Mouse (Mus musculus) frontal cortex, adult 2 months (tissue): Measurements from ENCODE around the gene Pdcd1lg2. TPM values are rescaled to one million over a fixed set of nuclear protein-coding genes. Genes with fewer than 3 reads are reported as not detected.

Experiments
- polyA plus RNA-seq: library from polyadenylated mRNA; depleted of rRNA; stranded (reverse); fragments of >200 nt; gene quantifications from 2 replicates; pipeline ENCODE4 v1.2.3, GENCODE M21; 2012; rRNA removed

Gene Pdcd1lg2
- polyA plus RNA-seq, 1 experiment = 0.10 TPM

Other genes starting within 250 kb of the Pdcd1lg2 start
- 25.2 and 26.6 TPM in 2 replicates for gene Jak2, start 159.1 kb upstream of the Pdcd1lg2 start, polyA plus RNA-seq
- 0.82 and 0.94 TPM in 2 replicates for gene Insl6, start 85.6 kb upstream of the Pdcd1lg2 start, polyA plus RNA-seq
- gene Rln1, start 76.2 kb upstream of the Pdcd1lg2 start, polyA plus RNA-seq = 0.80 and 1.3 TPM in 2 replicates
- gene Plgrkt, start 43.5 kb upstream of the Pdcd1lg2 start, polyA plus RNA-seq = 41.5 and 47.3 TPM in 2 replicates
- 1.6 and 1.7 TPM in 2 replicates for gene Cd274, start 43.5 kb upstream of the Pdcd1lg2 start, polyA plus RNA-seq
- 31.9 and 32.1 TPM in 2 replicates for gene Ric1, start 111.4 kb downstream of the Pdcd1lg2 start, polyA plus RNA-seq
- 24.4 and 26.8 TPM in 2 replicates for gene Ermp1, start 237.5 kb downstream of the Pdcd1lg2 start, polyA plus RNA-seq